Mouse (Mus musculus) limb, embryonic 11.5 days (tissue): ENCODE results near the gene Pcca. TPM values are rescaled to one million over a fixed set of nuclear protein-coding genes. Genes with fewer than 3 reads are reported as not detected.

Experiments
- ATAC-seq: fragments of 200-750 bp; cut with Nextera tagmentation; 2 replicates; pipeline ENCODE4 v1.8.0; 2017; ENCODE audit warnings: low read depth; ENCODE audit not compliant: insufficient number of reproducible peaks, low FRiP score, low TSS enrichment
- DNase-seq: peaks from one replicate; pipeline ENCODE4 v3.0.0-alpha.2; 2015; ENCODE audit warnings: low spot score
- H3K27ac ChIP-seq: fragments of 300-500 bp; sonication (generic); replicated peaks from 2 replicates; pipeline ENCODE4 v1.5.1; 2014; ENCODE audit warnings: low read depth, mild to moderate bottlenecking, low read length
- H3K27me3 ChIP-seq: fragments of 300-500 bp; sonication (generic); 2 replicates; pipeline ENCODE4 v1.6.1; 2014; ENCODE audit warnings: mild to moderate bottlenecking, low read length, mixed read lengths; ENCODE audit not compliant: control insufficient read depth, insufficient read depth
- H3K36me3 ChIP-seq: fragments of 300-500 bp; sonication (generic); 2 replicates; pipeline ENCODE4 v1.6.1; 2014; ENCODE audit warnings: mild to moderate bottlenecking, low read length, moderate library complexity, mixed read lengths; ENCODE audit not compliant: control insufficient read depth, insufficient read depth
- H3K4me1 ChIP-seq: fragments of 300-500 bp; sonication (generic); 2 replicates; pipeline ENCODE4 v1.6.1; 2014; ENCODE audit warnings: low read length, mixed read lengths; ENCODE audit not compliant: control insufficient read depth, insufficient read depth
- H3K4me2 ChIP-seq: fragments of 300-500 bp; sonication (generic); 2 replicates; pipeline ENCODE4 v1.6.1; 2014; ENCODE audit warnings: low read depth, mild to moderate bottlenecking, moderate library complexity; ENCODE audit not compliant: severe bottlenecking
- H3K4me3 ChIP-seq: fragments of 300-500 bp; sonication (generic); 2 replicates; pipeline ENCODE4 v1.5.1; 2014; ENCODE audit warnings: low read depth, low read length
- H3K9ac ChIP-seq: fragments of 300-500 bp; sonication (generic); 2 replicates; pipeline ENCODE4 v1.6.1; 2014; ENCODE audit warnings: mild to moderate bottlenecking, low read length
- H3K9me3 ChIP-seq: fragments of 300-500 bp; sonication (generic); 2 replicates; pipeline ENCODE4 v1.6.1; 2016; ENCODE audit warnings: low read length; ENCODE audit not compliant: control insufficient read depth
- WGBS: fragments of 180-500 bp; shearing (Covaris S2); extraction: QIAGEN DNeasy Blood & Tissue Kit; methylation state at CpG from one replicate; pipeline ENCODE4 v1.1.7; 2014; 5-methylcytosine and 5-hydroxymethylcytosine counted together
- polyA plus RNA-seq: library from polyadenylated mRNA; unstranded; fragments of >200 nt; fragmentation: Nextera tagmentation; extraction: Ambion mirVana; gene quantifications from 2 replicates; pipeline ENCODE4 v1.2.1, GENCODE M21; 2014

The Pcca gene
- polyA plus RNA-seq, 1 experiment from 2014 or later: 36.4 TPM

GRCm38 (mm10) chr14:122747860-122748842 is 214.0 kb downstream of the Pcca start:
- Histone ChIP-seq H3K9ac (no peak overlapping the region), H3K27me3 (no peaks in the 10 kb centered on the region), H3K4me2 (no peak overlapping the region), H3K4me3 (no peak overlapping the region), H3K36me3 (no peaks in the 10 kb centered on the region), H3K9me3 (no peaks in the 10 kb centered on the region), H3K27ac (no peak overlapping the region), H3K4me1 (no peaks in the 10 kb centered on the region)
- 67% methylated on average over 3 of the region's 3 CpGs for WGBS
- no peak for ATAC-seq
- no peak for DNase-seq

- H3K9me3 ChIP-seq: no peaks in the 10 kb centered on the region
- no peak overlapping the region for H3K4me2 ChIP-seq
- ATAC-seq (no peak), DNase-seq (no peak)
- no peak overlapping the region for H3K27ac ChIP-seq
- no peaks in the 10 kb centered on the region for H3K36me3 ChIP-seq
- no peak overlapping the region for H3K4me3 ChIP-seq
- H3K27me3 ChIP-seq: no peaks in the 10 kb centered on the region
- no peak overlapping the region for H3K9ac ChIP-seq
- H3K4me1 ChIP-seq: peaks cover 3% of the 10 kb centered on the region; the same call in 1 of the 2 replicates
- 88% methylated on average over 1 of the region's 1 CpGs for WGBS
Observed at GRCm38 (mm10) chr14:122751552-122751951, 217.4 kb downstream of the Pcca start.

- no peak for DNase-seq
- no peaks in the 10 kb centered on the region for H3K9me3 ChIP-seq
- H3K4me3 ChIP-seq: no peak overlapping the region
- ATAC-seq: no peak
- no peaks in the 10 kb centered on the region for H3K27me3 ChIP-seq
- H3K9ac ChIP-seq: no peak overlapping the region
- H3K36me3 ChIP-seq: no peaks in the 10 kb centered on the region
- 64% methylated on average over 2 of the region's 2 CpGs for WGBS
- peaks cover 3% of the 10 kb centered on the region; the same call in 1 of the 2 replicates for H3K4me1 ChIP-seq
- no peak overlapping the region for H3K27ac ChIP-seq
- no peak overlapping the region for H3K4me2 ChIP-seq
Observed at GRCm38 (mm10) chr14:122753278-122753677, 219.2 kb downstream of the Pcca start.

- H3K9me3 ChIP-seq: no peaks in the 10 kb centered on the region
Observed at GRCm38 (mm10) chr14:122754311-122754710, 220.2 kb downstream of the Pcca start.

GRCm38 (mm10) chr14:122755559-122755958 is 221.4 kb downstream of the Pcca start:
- Histone ChIP-seq H3K4me1 (peaks cover 3% of the 10 kb centered on the region; the same call in 1 of the 2 replicates), H3K36me3 (no peaks in the 10 kb centered on the region), H3K4me2 (no peak overlapping the region), H3K4me3 (no peak overlapping the region), H3K27ac (no peak overlapping the region), H3K27me3 (no peaks in the 10 kb centered on the region), H3K9me3 (no peaks in the 10 kb centered on the region), H3K9ac (no peak overlapping the region)
- DNase-seq: peak; percentile 53
- WGBS: 23% methylated on average over 13 of the region's 13 CpGs
- ATAC-seq: no peak

More at GRCm38 (mm10) chr14:122754311-122754710, 220.2 kb downstream of the Pcca start:
- Histone ChIP-seq H3K36me3 (no peaks in the 10 kb centered on the region), H3K27ac (no peak overlapping the region), H3K9ac (no peak overlapping the region), H3K4me1 (peaks cover 3% of the 10 kb centered on the region; the same call in 1 of the 2 replicates), H3K4me2 (no peak overlapping the region), H3K4me3 (no peak overlapping the region), H3K27me3 (no peaks in the 10 kb centered on the region)
- WGBS: 91% methylated on average over 3 of the region's 3 CpGs
- ATAC-seq (no peak), DNase-seq (no peak)

GRCm38 (mm10) chr14:122756671-122757070 is 222.5 kb downstream of the Pcca start:
- Histone ChIP-seq H3K4me1 (peaks cover 3% of the 10 kb centered on the region; the same call in 1 of the 2 replicates), H3K9ac (no peak overlapping the region), H3K36me3 (no peaks in the 10 kb centered on the region), H3K4me3 (no peak overlapping the region), H3K4me2 (no peak overlapping the region), H3K27me3 (no peaks in the 10 kb centered on the region), H3K9me3 (no peaks in the 10 kb centered on the region), H3K27ac (no peak overlapping the region)
- no peak for DNase-seq
- WGBS: 88% methylated on average over 1 of the region's 1 CpGs
- ATAC-seq: no peak

- DNase-seq: no peak
- H3K9me3 ChIP-seq: no peaks in the 10 kb centered on the region
- no peak overlapping the region for H3K4me3 ChIP-seq
- H3K9ac ChIP-seq: no peak overlapping the region
- WGBS: 79% methylated on average over 3 of the region's 3 CpGs
- no peaks in the 10 kb centered on the region for H3K36me3 ChIP-seq
- H3K4me1 ChIP-seq: peaks cover 3% of the 10 kb centered on the region; the same call in 1 of the 2 replicates
- H3K27ac ChIP-seq: no peak overlapping the region
- H3K4me2 ChIP-seq: no peak overlapping the region
- no peak for ATAC-seq
- no peaks in the 10 kb centered on the region for H3K27me3 ChIP-seq
Observed at GRCm38 (mm10) chr14:122759890-122760289, 225.8 kb downstream of the Pcca start.

GRCm38 (mm10) chr14:122760803-122761202 is 226.7 kb downstream of the Pcca start:
- Histone ChIP-seq H3K4me3 (no peak overlapping the region), H3K4me1 (peaks cover 3% of the 10 kb centered on the region; the same call in 1 of the 2 replicates), H3K9ac (no peak overlapping the region), H3K27me3 (no peaks in the 10 kb centered on the region), H3K27ac (no peak overlapping the region), H3K4me2 (no peak overlapping the region), H3K36me3 (no peaks in the 10 kb centered on the region), H3K9me3 (no peaks in the 10 kb centered on the region)
- ATAC-seq (no peak), DNase-seq (no peak)
